Mouse (Mus musculus): Measurements from ENCODE around the gene Fbxo34. TPM values are rescaled to one million over a fixed set of nuclear protein-coding genes. Genes with fewer than 3 reads are reported as not detected.
A peak's percentile ranks its signal among the peaks of the same experiment; 100 is the strongest.

Fbxo34 gene
- total RNA-seq, 2 experiments from 2014 or later, result 66.0 to 75.6 TPM

GRCm38 (mm10) chr14:47472359-47472742 is 22.1 kb downstream of the Fbxo34 start:
- peak; percentile 97 to 99 for DNase-seq (ENCODE audit: low spot score in 2 of 2)

GRCm38 (mm10) chr14:47472743-47473546 is 22.7 kb downstream of the Fbxo34 start:
- DNase-seq (ENCODE audit: low spot score in 2 of 2), result peak; percentile 65 to 68

DNA sequence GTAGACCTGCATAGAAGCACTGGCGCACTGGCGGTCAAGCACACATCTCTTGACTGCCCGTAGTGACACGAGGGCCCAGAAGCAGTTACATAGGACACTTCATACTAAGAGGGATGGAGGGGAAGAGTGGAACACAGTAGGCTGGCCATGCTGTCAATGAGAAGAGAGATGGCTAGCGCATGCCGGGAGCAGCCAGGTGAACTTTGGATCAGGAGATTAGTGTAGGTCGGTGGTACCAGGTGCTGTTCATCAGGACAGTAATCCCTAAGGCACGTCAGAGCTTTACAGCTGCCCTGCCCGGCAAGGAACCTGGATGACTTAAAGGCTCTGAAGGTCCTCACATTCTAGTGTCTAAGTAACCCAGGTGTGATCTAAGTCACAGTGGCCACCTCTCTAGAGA is 23.7 kb downstream of the Fbxo34 start:
- no peak for DNase-seq (ENCODE audit: low spot score in 2 of 2)

DNA sequence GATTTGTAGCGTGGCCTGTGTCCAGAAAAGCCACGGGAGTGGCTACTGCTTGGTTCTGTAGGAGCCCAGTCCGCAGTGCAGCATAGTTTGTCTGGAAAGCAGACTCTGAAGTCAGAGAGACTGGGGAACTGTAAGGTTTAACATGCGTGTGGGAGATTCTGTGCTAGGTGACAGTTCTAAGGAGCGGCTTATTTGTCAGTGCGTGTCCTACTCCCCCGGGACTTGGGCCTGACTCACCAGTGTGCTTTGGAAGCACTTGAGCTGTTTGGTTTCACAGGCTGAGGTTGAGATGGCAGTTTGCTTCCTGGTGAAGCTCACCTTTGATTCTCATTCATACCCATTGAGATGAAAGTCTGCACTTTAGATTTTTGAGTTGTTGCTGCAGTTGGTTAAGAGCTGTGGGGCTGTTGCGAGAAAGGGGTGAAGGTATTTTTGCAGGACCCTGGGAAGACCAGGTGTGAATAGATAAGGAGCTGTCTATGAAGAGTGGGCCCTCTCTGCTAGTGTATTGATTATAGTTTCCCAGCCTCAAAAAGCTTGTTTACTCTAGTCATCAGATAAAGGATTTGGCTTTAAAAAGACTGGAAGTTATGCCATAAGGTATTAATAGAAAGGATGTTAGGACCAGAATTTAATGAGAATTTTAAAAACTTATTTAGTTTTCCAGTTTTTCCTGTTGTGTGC is 24.5 kb downstream of the Fbxo34 start:
- no peak for DNase-seq (ENCODE audit: low spot score in 2 of 2)

DNA sequence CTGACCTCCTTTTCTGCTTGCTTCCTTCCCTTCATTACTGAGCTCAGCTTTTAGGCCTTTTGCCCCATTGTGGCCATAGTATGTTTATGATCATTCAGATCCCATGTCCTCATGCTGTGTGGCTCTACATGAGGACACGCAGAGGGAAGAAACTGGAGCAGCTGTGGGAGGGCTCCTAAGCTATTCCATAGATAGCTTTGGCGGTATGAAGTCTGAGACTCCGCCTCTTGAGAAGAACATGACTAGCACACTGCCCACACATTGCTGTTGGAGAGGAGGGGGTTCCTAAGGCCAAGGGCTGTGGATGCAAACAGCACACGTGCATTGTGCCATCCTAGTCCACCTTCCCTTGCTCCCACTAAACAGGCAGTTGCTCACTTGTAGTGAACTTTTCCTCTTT is 26.0 kb downstream of the Fbxo34 start:
- DNase-seq (ENCODE audit: low spot score in 2 of 2), result no peak

GRCm38 (mm10) chr14:47477711-47478110 is 27.5 kb downstream of the Fbxo34 start:
- DNase-seq (ENCODE audit: low spot score in 2 of 2), result no peak

DNA sequence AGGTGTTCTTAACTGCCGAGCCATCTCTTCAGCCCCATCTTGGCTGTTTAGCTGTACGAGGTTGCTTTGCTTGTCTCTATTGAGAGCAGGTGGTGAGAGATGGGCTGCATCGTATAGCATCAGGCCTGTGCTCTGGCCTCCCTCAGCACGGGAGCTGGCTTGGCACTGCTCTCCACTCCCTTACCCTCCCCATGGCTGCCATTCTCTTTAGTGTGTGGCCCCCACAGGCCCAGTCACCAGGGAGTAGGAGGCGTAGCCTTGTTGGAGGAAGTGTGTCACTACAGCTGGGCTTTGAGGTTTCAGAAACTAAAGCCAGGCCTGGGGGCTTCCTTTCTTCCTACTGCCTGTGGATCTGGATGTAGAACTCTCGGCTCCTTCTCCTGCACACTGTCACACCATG is 32.0 kb downstream of the Fbxo34 start:
- no peak for DNase-seq (ENCODE audit: low spot score in 2 of 2)

GRCm38 (mm10) chr14:47483099-47483498 is 32.9 kb downstream of the Fbxo34 start:
- DNase-seq (ENCODE audit: low spot score in 2 of 2), result no peak

- DNase-seq (ENCODE audit: low spot score in 2 of 2), result no peak
Observed at GRCm38 (mm10) chr14:47488732-47489131, 38.5 kb downstream of the Fbxo34 start.

DNA sequence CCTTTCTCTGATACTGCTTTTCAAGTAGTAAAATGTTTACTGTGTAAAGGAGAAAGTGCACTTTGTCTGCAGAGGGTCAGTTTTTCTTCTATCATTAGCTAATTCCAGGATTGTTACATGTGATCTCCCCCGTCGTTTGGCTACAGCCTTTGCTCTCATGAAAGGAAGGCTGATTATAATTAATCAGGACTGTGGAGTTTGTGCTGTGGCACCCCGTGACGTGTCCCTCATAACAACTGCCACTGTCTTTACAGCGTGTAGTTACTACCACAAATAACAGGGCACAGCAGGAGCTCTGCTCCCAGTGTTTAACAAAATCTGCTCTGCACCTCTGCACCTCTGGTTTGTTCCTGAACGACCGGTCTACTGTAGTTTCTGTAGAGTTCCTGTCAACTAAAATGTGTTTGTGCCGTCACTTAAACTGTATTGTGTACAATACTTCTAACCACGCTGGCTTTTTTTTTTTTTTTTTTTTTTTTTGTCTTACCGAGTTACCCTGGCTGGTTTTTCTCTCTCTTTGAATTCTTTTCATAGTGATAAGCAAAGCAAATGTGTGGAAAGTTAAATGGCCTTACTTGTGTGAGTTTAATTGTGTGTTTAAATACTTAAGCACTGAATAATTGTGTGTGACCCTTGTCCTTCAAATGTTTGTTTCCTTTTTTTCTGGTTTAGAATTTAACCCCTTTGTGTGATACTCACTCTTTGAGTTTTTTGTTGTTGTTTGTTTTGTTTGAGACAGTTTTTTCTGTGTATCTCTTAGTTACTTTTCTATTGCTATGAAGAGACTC is 39.3 kb downstream of the Fbxo34 start:
- no peak for DNase-seq (ENCODE audit: low spot score in 2 of 2)

GRCm38 (mm10) chr14:47490732-47491131 is 40.5 kb downstream of the Fbxo34 start:
- DNase-seq (ENCODE audit: low spot score in 2 of 2), result no peak

DNA sequence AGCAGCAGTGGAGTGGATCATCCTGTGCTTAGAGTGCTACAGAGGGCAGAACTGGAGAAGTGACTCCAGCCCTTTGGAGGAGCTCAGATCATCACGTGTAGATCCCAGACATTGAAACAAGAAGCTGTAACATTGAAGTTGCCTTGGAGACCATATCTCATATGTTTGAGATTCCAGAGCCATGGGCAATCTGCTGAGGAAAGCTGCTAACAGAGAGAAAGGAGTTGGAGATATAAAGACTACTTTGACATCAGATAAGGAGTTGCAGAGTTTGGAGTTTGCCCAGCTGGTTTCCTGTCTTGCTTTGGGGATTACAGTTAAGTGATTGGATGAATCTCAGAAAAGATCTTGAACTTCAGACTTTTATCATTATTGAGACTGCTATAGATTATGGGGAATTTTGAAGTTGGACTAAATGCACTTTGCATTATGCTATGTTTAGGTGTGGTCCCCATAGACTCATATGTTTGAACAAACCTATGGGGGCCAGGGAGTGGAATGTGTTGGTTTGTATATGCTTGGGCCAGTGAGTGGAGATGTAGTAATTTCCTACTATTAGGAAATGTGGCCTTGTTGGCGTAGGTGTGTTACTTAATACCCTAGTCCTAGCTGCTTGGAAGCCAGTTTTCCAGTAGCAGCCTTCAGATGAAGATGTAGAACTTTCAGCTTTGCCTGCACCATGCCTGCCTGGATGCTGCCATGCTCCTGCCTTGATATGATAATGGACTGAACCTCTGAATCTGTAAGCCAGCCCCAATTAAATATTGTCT is 43.6 kb downstream of the Fbxo34 start:
- DNase-seq (ENCODE audit: low spot score in 2 of 2), result no peak

DNA sequence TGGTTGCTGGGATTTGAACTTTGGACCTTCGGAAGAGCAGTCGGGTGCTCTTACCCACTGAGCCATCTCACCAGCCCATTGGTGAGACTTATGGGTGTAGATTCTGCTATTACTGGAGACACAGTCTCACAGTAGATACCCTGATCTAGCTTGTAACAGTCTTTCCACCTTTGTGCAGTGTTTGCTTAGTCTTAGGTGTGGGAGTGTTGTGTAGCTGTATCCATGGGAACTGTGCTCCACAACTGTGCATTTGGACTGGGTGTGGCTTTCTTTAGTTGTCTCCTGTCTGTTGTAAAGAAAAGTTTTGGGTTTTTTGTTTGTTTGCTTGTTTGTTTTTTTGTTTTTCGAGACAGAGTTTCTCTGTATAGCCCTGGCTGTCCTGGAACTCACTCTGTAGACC is 45.7 kb downstream of the Fbxo34 start:
- DNase-seq (ENCODE audit: low spot score in 2 of 2), result no peak

- no peak for DNase-seq (ENCODE audit: low spot score in 2 of 2)
Observed at GRCm38 (mm10) chr14:47497166-47497565, 46.9 kb downstream of the Fbxo34 start.

- no peak for DNase-seq (ENCODE audit: low spot score in 2 of 2)
Observed at GRCm38 (mm10) chr14:47498632-47499031, 48.4 kb downstream of the Fbxo34 start.

DNA sequence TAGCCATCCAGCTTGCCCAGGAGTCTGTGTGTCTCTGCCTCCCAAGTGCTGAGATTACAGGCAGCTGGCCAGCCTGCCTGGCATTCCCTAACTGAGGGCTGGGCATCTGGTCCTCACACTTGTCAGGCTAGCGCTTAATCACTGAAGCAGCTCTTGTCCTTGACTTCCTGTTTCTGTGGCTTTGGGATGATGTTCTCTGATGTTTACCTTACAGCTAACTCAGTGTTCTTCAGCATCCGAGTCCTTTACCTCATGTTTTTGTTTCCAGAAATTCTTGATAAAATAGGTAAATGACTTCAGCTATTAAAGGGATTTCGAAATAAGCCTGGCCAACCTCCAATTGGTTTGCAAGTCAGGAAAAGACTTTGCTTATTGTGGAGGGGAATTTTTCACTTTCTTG is 53.8 kb downstream of the Fbxo34 start:
- DNase-seq (ENCODE audit: low spot score in 2 of 2), result no peak

- DNase-seq (ENCODE audit: low spot score in 2 of 2), result no peak
Observed at GRCm38 (mm10) chr14:47506676-47507075, 56.5 kb downstream of the Fbxo34 start.

DNA sequence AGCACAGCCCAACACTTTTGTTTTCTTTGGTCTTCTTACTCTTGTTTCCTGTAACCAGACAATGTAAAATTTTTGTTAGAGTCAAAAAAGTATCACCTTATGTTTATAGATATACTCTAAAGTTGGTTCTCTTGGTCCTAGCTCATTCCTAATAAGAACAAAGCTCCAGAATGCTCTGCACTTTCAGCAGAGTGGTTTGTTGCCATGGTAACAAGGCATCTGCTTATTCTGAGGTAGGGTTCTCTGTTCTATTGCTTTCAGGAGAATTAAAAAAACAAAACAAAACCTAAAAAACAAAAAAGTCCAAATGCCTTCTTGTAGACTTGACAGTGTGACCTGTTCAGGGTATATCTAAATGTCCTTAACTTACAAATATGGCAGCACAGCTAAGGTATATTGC is 57.8 kb downstream of the Fbxo34 start:
- DNase-seq (ENCODE audit: low spot score in 2 of 2), result no peak

DNA sequence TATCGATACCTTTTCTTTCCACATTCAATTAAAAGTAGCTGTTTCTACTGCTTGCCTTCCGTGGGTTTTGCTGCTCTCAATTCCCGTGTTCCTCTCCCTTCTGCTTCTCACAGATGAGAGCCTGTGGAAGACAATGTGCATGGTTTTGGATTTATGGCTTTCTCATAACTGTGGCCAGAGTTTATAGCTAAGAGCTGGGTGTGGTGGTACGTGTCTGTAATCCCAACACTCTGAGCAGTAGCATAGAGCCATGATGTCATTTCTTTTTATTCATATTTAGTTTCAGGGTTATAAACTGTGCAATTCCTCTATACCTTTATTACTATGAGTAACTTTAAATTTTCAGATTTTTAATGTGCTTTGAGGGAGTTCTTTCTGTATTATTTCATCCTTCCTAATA is 60.0 kb downstream of the Fbxo34 start:
- no peak for DNase-seq (ENCODE audit: low spot score in 2 of 2)

DNA sequence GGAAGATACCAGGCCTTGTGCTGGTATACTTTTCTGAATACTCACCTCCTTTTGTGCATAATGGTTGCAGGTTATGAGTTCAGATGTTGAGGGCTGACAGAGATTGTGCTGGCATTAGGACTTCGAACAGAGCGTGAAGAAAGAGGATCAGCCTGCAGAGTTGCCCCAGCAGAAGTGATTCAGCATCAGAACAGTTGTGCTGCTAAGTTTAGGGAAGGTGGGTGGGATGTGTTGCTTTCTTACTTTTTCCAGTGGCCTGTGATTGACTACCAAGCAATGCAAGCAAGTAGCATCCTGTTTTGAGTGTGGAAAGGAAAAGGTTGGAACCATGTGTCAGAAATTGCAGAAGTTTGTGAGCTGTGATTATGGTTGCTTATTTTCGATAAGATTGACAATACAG is 63.4 kb downstream of the Fbxo34 start:
- DNase-seq (ENCODE audit: low spot score in 2 of 2), result no peak

- DNase-seq (ENCODE audit: low spot score in 2 of 2), result no peak
Observed at GRCm38 (mm10) chr14:47514816-47515453, 64.7 kb downstream of the Fbxo34 start.
